Mouse (Mus musculus): ENCODE data around the gene Psors1c2. TPM values are rescaled to one million over a fixed set of nuclear protein-coding genes. Genes with fewer than 3 reads are reported as not detected.
A peak's percentile ranks its signal among the peaks of the same experiment; 100 is the strongest.

Psors1c2 gene
- polyA plus RNA-seq, 1 experiment: not detected

GRCm38 (mm10) chr17:35567150-35567549 is 34.1 kb downstream of the Psors1c2 start, which contains the start of gene 2300002M23Rik:
Gene 2300002M23Rik (plus strand): TSS chr17:35567450.
- Histone ChIP-seq H3K4me3 (ENCODE audit: insufficient read depth, low read depth, low read length) (no peak within 1 kb of the TSS), H3K27ac (ENCODE audit: insufficient read depth, low read depth, low read length) (no peak within 1 kb of the TSS), H3K4me1 (ENCODE audit: control insufficient read depth, insufficient read depth, low read length) (peaks cover 12% of the 10 kb centered on the region)
- TF ChIP-seq CTCF (IDR thresholded peaks at IDR 0.05; ENCODE audit: insufficient read depth, low read depth, low read length) (no peak), POLR2A (IDR thresholded peaks at IDR 0.05; ENCODE audit: insufficient read depth, low read depth, low read length) (no peak)
- WGBS: 81% methylated on average over 3 of the region's 3 CpGs

- Histone ChIP-seq H3K4me1 (ENCODE audit: control insufficient read depth, insufficient read depth, low read length) (peaks cover 12% of the 10 kb centered on the region), H3K27ac (ENCODE audit: insufficient read depth, low read depth, low read length) (no peak overlapping the region), H3K4me3 (ENCODE audit: insufficient read depth, low read depth, low read length) (no peak overlapping the region)
- 35% methylated on average over 9 of the region's 9 CpGs for WGBS
- TF ChIP-seq CTCF (IDR thresholded peaks at IDR 0.05; ENCODE audit: insufficient read depth, low read depth, low read length) (no peak), POLR2A (IDR thresholded peaks at IDR 0.05; ENCODE audit: insufficient read depth, low read depth, low read length) (no peak)
Observed at GRCm38 (mm10) chr17:35567767-35568166, 34.8 kb downstream of the Psors1c2 start.

- H3K4me3 ChIP-seq (ENCODE audit: insufficient read depth, low read depth, low read length): no peak overlapping the region
Observed at GRCm38 (mm10) chr17:35569091-35569944, 36.3 kb downstream of the Psors1c2 start.

GRCm38 (mm10) chr17:35570836-35571235 is 37.8 kb downstream of the Psors1c2 start:
- no peak for TF ChIP-seq POLR2A (IDR thresholded peaks at IDR 0.05; ENCODE audit: insufficient read depth, low read depth, low read length)
- Histone ChIP-seq H3K27ac (ENCODE audit: insufficient read depth, low read depth, low read length) (no peak overlapping the region), H3K4me1 (ENCODE audit: control insufficient read depth, insufficient read depth, low read length) (peaks cover 12% of the 10 kb centered on the region), H3K4me3 (ENCODE audit: insufficient read depth, low read depth, low read length) (no peak overlapping the region)
- 85% methylated on average over 14 of the region's 14 CpGs for WGBS

More at GRCm38 (mm10) chr17:35569091-35569944, 36.3 kb downstream of the Psors1c2 start:
- TF ChIP-seq CTCF (IDR thresholded peaks at IDR 0.05; ENCODE audit: insufficient read depth, low read depth, low read length): no peak
- no peak for TF ChIP-seq POLR2A (IDR thresholded peaks at IDR 0.05; ENCODE audit: insufficient read depth, low read depth, low read length)
- Histone ChIP-seq H3K4me1 (ENCODE audit: control insufficient read depth, insufficient read depth, low read length) (peaks cover 12% of the 10 kb centered on the region), H3K27ac (ENCODE audit: insufficient read depth, low read depth, low read length) (no peak overlapping the region)
- 6% methylated on average over 28 of the region's 28 CpGs for WGBS

GRCm38 (mm10) chr17:35571477-35571876 is 38.5 kb downstream of the Psors1c2 start:
- Histone ChIP-seq H3K4me1 (ENCODE audit: control insufficient read depth, insufficient read depth, low read length) (peaks cover 12% of the 10 kb centered on the region), H3K27ac (ENCODE audit: insufficient read depth, low read depth, low read length) (no peak overlapping the region), H3K4me3 (ENCODE audit: insufficient read depth, low read depth, low read length) (no peak overlapping the region)
- WGBS: 99% methylated on average over 7 of the region's 7 CpGs
- TF ChIP-seq POLR2A (IDR thresholded peaks at IDR 0.05; ENCODE audit: insufficient read depth, low read depth, low read length) (no peak), CTCF (IDR thresholded peaks at IDR 0.05; ENCODE audit: insufficient read depth, low read depth, low read length) (no peak)

- no peak overlapping the region for H3K4me3 ChIP-seq (ENCODE audit: insufficient read depth, low read depth, low read length)
- H3K27ac ChIP-seq (ENCODE audit: insufficient read depth, low read depth, low read length): no peak overlapping the region
- TF ChIP-seq CTCF (IDR thresholded peaks at IDR 0.05; ENCODE audit: insufficient read depth, low read depth, low read length) (peak; percentile 72), POLR2A (IDR thresholded peaks at IDR 0.05; ENCODE audit: insufficient read depth, low read depth, low read length) (no peak)
- H3K4me1 ChIP-seq (ENCODE audit: control insufficient read depth, insufficient read depth, low read length): no peaks in the 10 kb centered on the region
- WGBS: 18% methylated on average over 6 of the region's 6 CpGs
Observed at GRCm38 (mm10) chr17:35578211-35578610, 45.2 kb downstream of the Psors1c2 start.

GRCm38 (mm10) chr17:35582900-35583299 is 49.9 kb downstream of the Psors1c2 start:
- H3K4me3 ChIP-seq (ENCODE audit: insufficient read depth, low read depth, low read length): no peak overlapping the region
- WGBS: 100% methylated on average over 1 of the region's 1 CpGs
- no peak overlapping the region for H3K27ac ChIP-seq (ENCODE audit: insufficient read depth, low read depth, low read length)
- no peak for TF ChIP-seq POLR2A (IDR thresholded peaks at IDR 0.05; ENCODE audit: insufficient read depth, low read depth, low read length)
- no peak for TF ChIP-seq CTCF (IDR thresholded peaks at IDR 0.05; ENCODE audit: insufficient read depth, low read depth, low read length)
- peaks cover 2% of the 10 kb centered on the region; the same call in 1 of the 2 replicates for H3K4me1 ChIP-seq (ENCODE audit: control insufficient read depth, insufficient read depth, low read length)

Other genes with a start within 250 kb of the Psors1c2 start
- not detected in 2 replicates for gene H2-Q1, start 212.8 kb upstream of the Psors1c2 start, polyA plus RNA-seq (2012; ENCODE audit: insufficient read depth, insufficient read length, low replicate concordance, missing spikeins)
- gene H2-Q2, start 191.0 kb upstream of the Psors1c2 start, polyA plus RNA-seq (2012; ENCODE audit: insufficient read depth, insufficient read length, low replicate concordance, missing spikeins): not detected in 2 replicates
- gene H2-Q4, start 153.6 kb upstream of the Psors1c2 start, polyA plus RNA-seq (2012; ENCODE audit: insufficient read depth, insufficient read length, low replicate concordance, missing spikeins): not detected in 2 replicates
- gene H2-Q6, start 108.4 kb upstream of the Psors1c2 start, polyA plus RNA-seq (2012; ENCODE audit: insufficient read depth, insufficient read length, low replicate concordance, missing spikeins): not detected in 2 replicates
- gene H2-Q7, start 94.0 kb upstream of the Psors1c2 start, polyA plus RNA-seq (2012; ENCODE audit: insufficient read depth, insufficient read length, low replicate concordance, missing spikeins): not detected in 2 replicates
- not detected in 2 replicates for gene H2-Q10, start 63.1 kb upstream of the Psors1c2 start, polyA plus RNA-seq (2012; ENCODE audit: insufficient read depth, insufficient read length, low replicate concordance, missing spikeins)
- not detected in 2 replicates for gene Pou5f1, start 27.2 kb upstream of the Psors1c2 start, polyA plus RNA-seq (2012; ENCODE audit: insufficient read depth, insufficient read length, low replicate concordance, missing spikeins)
- not detected in 2 replicates for gene Tcf19, start 16.4 kb upstream of the Psors1c2 start, polyA plus RNA-seq (2012; ENCODE audit: insufficient read depth, insufficient read length, low replicate concordance, missing spikeins)
- not detected in 2 replicates for gene Cchcr1, start 16.1 kb upstream of the Psors1c2 start, polyA plus RNA-seq (2012; ENCODE audit: insufficient read depth, insufficient read length, low replicate concordance, missing spikeins)
- not detected in 2 replicates for gene Cdsn, start 18.9 kb downstream of the Psors1c2 start, polyA plus RNA-seq (2012; ENCODE audit: insufficient read depth, insufficient read length, low replicate concordance, missing spikeins)
- gene 2300002M23Rik, start 34.2 kb downstream of the Psors1c2 start, polyA plus RNA-seq (2012; ENCODE audit: insufficient read depth, insufficient read length, low replicate concordance, missing spikeins): not detected in 2 replicates
- not detected in 2 replicates for gene Sfta2, start 68.3 kb downstream of the Psors1c2 start, polyA plus RNA-seq (2012; ENCODE audit: insufficient read depth, insufficient read length, low replicate concordance, missing spikeins)
- gene Gm9573, start 93.4 kb downstream of the Psors1c2 start, polyA plus RNA-seq (2012; ENCODE audit: insufficient read depth, insufficient read length, low replicate concordance, missing spikeins): not detected in 2 replicates
- gene Mucl3, start 110.5 kb downstream of the Psors1c2 start, polyA plus RNA-seq (2012; ENCODE audit: insufficient read depth, insufficient read length, low replicate concordance, missing spikeins): not detected in 2 replicates
- not detected in 2 replicates for gene Vars2, start 134.4 kb downstream of the Psors1c2 start, polyA plus RNA-seq (2012; ENCODE audit: insufficient read depth, insufficient read length, low replicate concordance, missing spikeins)
- gene Gtf2h4, start 140.5 kb downstream of the Psors1c2 start, polyA plus RNA-seq (2012; ENCODE audit: insufficient read depth, insufficient read length, low replicate concordance, missing spikeins): not detected in 2 replicates
- not detected in 2 replicates for gene Ddr1, start 171.4 kb downstream of the Psors1c2 start, polyA plus RNA-seq (2012; ENCODE audit: insufficient read depth, insufficient read length, low replicate concordance, missing spikeins)

Measured in olfactory bulb, adult 2 months (tissue).